Mouse (Mus musculus): ENCODE results near the gene Insl3. TPM values are rescaled to one million over a fixed set of nuclear protein-coding genes. Genes with fewer than 3 reads are reported as not detected.
A peak's percentile ranks its signal among the peaks of the same experiment; 100 is the strongest.

Gene Insl3
- polyA plus RNA-seq, 1 experiment = 52.4 TPM

DNA sequence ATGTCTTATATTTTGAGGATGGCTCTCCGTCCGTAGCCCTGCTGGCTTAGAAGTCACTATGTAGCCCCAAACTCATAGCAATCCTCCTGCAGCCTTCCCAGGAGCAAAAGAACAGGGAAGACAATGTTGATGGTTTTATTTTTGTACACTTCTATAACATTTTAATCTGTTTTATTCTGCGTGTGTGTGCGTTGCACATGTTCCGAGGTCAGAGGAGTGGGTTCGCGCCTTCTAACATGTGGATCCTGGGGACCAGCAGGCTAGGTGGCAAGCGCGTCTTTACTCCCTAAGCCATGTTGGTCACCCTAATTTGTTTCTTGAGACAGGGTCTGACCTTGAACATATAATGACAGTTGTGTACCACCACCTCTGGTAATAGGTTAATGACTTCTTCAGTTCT, 12.2 kb upstream of the Insl3 start:
- Histone ChIP-seq H3K4me1 (ENCODE audit: control insufficient read depth, insufficient read depth, insufficient read length) (peaks cover 15% of the 10 kb centered on the region), H3K36me3 (ENCODE audit: control insufficient read depth, insufficient read depth, low read length) (peaks cover 24% of the 10 kb centered on the region), H3K27ac (ENCODE audit: insufficient read depth, low read length) (peak overlapping the region; percentile 92), H3K27me3 (ENCODE audit: control insufficient read depth, insufficient read depth, low read length) (no peaks in the 10 kb centered on the region), H3K4me3 (ENCODE audit: extremely low read depth, insufficient read depth, insufficient read length) (peak overlapping the region; percentile 97)
- no peak for DNase-seq (ENCODE audit: low read depth in 1 of 2, low spot score in 2 of 2)
- WGBS = 12% methylated on average over 9 of the region's 9 CpGs
- no peak for TF ChIP-seq CTCF (IDR thresholded peaks at IDR 0.05; ENCODE audit: extremely low read depth, insufficient read depth, insufficient read length, insufficient replicate concordance)
- TF ChIP-seq POLR2A (IDR thresholded peaks at IDR 0.05; ENCODE audit: low read depth, low read length) = no peak

DNA sequence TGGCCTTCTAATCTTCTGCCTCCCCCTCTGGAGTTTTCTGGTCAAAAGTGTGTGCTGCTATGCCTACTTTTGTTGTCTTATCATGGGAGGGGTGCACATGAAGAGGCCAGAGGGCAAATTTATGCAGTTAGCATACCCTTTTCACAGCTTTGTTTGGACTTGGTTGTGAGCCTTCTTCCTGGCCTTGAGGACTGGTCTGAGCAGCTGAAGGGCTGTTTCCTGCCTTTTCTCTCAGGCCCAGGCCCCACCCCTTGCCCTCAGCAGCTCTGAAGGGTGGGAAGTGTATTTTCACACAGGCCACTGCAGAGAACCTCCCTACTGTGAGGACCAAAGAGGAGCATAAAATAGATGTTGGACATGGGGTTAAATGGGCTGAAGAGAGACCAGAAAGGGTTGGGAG, 11.5 kb upstream of the Insl3 start:
- TF ChIP-seq CTCF (IDR thresholded peaks at IDR 0.05; ENCODE audit: extremely low read depth, insufficient read depth, insufficient read length, insufficient replicate concordance) (no peak), POLR2A (IDR thresholded peaks at IDR 0.05; ENCODE audit: low read depth, low read length) (0 out of 2 replicates have a peak, but pooled peaks have one; percentile 3)
- H3K27me3 ChIP-seq (ENCODE audit: control insufficient read depth, insufficient read depth, low read length) = no peaks in the 10 kb centered on the region
- 0 out of 2 replicates have a peak overlapping the region, but pooled peaks have one; percentile 13 for H3K4me3 ChIP-seq (ENCODE audit: extremely low read depth, insufficient read depth, insufficient read length)
- DNase-seq (ENCODE audit: low read depth in 1 of 2, low spot score in 2 of 2) = peak in 1 of 2 experiments; percentile 62
- peaks cover 29% of the 10 kb centered on the region for H3K36me3 ChIP-seq (ENCODE audit: control insufficient read depth, insufficient read depth, low read length)
- H3K27ac ChIP-seq (ENCODE audit: insufficient read depth, low read length) = peak overlapping the region; percentile 44
- peaks cover 15% of the 10 kb centered on the region for H3K4me1 ChIP-seq (ENCODE audit: control insufficient read depth, insufficient read depth, insufficient read length)

DNA sequence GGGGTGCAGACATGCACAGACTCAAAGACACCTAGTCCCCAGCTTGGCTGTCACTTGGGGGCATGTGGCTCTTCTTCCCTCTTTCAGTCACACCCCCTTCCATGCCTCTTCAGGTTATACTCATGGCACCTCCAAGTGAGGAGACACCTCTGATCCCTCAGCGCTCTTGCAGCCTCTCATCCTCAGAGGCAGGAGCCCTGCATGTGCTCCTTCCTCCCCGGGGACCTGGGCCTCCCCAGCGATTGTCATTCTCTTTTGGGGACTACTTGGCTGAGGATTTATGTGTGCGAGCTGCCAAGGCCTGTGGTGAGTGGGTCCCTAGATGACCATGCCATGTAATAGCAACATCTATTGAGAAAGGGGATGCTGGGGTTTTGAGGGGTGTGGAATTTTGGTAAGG, 10.8 kb upstream of the Insl3 start:
- WGBS = 68% methylated on average over 4 of the region's 4 CpGs
- no peaks in the 10 kb centered on the region for H3K27me3 ChIP-seq (ENCODE audit: control insufficient read depth, insufficient read depth, low read length)
- no peak for TF ChIP-seq CTCF (IDR thresholded peaks at IDR 0.05; ENCODE audit: extremely low read depth, insufficient read depth, insufficient read length, insufficient replicate concordance)
- TF ChIP-seq POLR2A (IDR thresholded peaks at IDR 0.05; ENCODE audit: low read depth, low read length) = no peak
- peaks cover 33% of the 10 kb centered on the region for H3K36me3 ChIP-seq (ENCODE audit: control insufficient read depth, insufficient read depth, low read length)
- peaks cover 15% of the 10 kb centered on the region for H3K4me1 ChIP-seq (ENCODE audit: control insufficient read depth, insufficient read depth, insufficient read length)
- no peak overlapping the region for H3K27ac ChIP-seq (ENCODE audit: insufficient read depth, low read length)
- no peak overlapping the region for H3K4me3 ChIP-seq (ENCODE audit: extremely low read depth, insufficient read depth, insufficient read length)
- no peak for DNase-seq (ENCODE audit: low read depth in 1 of 2, low spot score in 2 of 2)

DNA sequence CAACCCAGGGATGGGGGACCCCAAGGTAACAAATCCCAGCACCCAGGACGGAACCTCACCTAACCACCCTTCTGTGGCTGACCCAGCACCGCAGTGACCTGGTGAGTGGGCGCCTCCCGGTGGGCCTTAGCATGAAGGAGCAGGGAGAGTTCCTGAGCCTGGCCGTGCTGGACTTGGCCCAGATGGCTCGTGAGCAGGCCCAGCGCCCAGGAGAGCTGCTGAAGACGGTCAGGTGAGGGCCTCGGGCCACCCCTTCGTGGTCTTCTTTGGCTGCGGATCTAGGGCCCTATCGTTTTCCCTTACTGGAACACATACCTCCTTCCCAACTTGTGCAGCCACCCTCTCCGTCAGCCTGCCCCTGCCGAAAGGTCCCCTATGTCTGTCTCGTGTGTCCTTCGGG, 9.9 kb upstream of the Insl3 start:
- TF ChIP-seq CTCF (IDR thresholded peaks at IDR 0.05; ENCODE audit: extremely low read depth, insufficient read depth, insufficient read length, insufficient replicate concordance) = no peak
- TF ChIP-seq POLR2A (IDR thresholded peaks at IDR 0.05; ENCODE audit: low read depth, low read length) = no peak
- Histone ChIP-seq H3K27me3 (ENCODE audit: control insufficient read depth, insufficient read depth, low read length) (no peaks in the 10 kb centered on the region), H3K36me3 (ENCODE audit: control insufficient read depth, insufficient read depth, low read length) (peaks cover 36% of the 10 kb centered on the region), H3K27ac (ENCODE audit: insufficient read depth, low read length) (no peak overlapping the region), H3K4me1 (ENCODE audit: control insufficient read depth, insufficient read depth, insufficient read length) (peaks cover 15% of the 10 kb centered on the region), H3K4me3 (ENCODE audit: extremely low read depth, insufficient read depth, insufficient read length) (no peak overlapping the region)
- 91% methylated on average over 16 of the region's 16 CpGs for WGBS
- no peak for DNase-seq (ENCODE audit: low read depth in 1 of 2, low spot score in 2 of 2)

DNA sequence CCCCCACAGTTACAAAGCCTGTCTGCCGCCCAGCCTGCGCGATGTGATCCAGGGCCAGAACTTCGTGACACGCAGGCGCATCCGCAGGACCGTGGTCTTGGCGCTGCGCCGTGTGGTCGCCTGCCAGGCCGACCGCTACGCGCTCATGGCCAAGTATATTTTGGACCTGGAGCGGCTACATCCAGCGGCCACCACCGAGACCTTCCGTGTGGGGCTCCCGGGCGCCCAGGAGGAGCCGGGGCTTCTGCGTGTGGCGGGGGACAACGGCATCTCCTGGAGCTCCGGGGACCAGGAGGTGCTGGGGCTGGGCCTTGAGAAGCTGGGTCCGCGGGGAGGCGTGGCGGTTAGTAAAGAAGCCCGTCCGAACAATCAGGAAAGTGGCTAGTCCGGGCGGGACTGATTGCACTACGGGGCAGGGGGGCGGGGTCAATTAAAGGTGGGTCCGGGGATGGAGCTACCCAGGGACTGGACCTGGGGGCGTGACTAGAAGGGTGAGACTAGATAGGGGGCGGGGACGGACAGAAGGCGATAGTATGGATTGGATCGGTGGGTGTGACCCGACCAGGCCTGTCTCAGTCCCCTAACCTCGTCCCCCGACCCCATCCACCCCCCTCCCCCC, 9.4 kb upstream of the Insl3 start:
- peaks cover 39% of the 10 kb centered on the region for H3K36me3 ChIP-seq (ENCODE audit: control insufficient read depth, insufficient read depth, low read length)
- no peak for TF ChIP-seq CTCF (IDR thresholded peaks at IDR 0.05; ENCODE audit: extremely low read depth, insufficient read depth, insufficient read length, insufficient replicate concordance)

DNA sequence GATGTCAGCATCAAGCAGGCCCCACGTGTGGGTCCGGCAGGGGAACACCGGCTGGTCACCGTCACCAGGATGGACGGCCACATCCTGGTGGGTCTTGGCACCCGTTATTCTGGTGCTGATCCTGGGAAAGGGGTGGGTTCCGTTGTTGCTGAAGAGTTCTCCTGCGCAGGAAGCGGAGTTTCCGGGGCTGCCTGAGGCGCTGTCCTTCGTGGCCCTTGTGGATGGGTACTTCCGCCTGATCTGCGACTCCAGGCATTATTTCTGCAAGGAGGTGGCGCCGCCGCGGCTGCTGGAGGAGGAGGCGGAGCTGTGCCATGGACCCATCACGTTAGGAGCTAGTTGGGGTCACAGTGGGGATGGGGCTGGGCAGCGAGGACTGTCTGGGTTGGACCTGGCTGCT, 8.5 kb upstream of the Insl3 start:
- no peak overlapping the region for H3K27ac ChIP-seq (ENCODE audit: insufficient read depth, low read length)
- no peak for DNase-seq (ENCODE audit: low read depth in 1 of 2, low spot score in 2 of 2)
- no peaks in the 10 kb centered on the region for H3K27me3 ChIP-seq (ENCODE audit: control insufficient read depth, insufficient read depth, low read length)
- no peak overlapping the region for H3K4me3 ChIP-seq (ENCODE audit: extremely low read depth, insufficient read depth, insufficient read length)
- WGBS = 92% methylated on average over 21 of the region's 21 CpGs
- H3K4me1 ChIP-seq (ENCODE audit: control insufficient read depth, insufficient read depth, insufficient read length) = peaks cover 14% of the 10 kb centered on the region
- TF ChIP-seq POLR2A (IDR thresholded peaks at IDR 0.05; ENCODE audit: low read depth, low read length) = no peak
- no peak for TF ChIP-seq CTCF (IDR thresholded peaks at IDR 0.05; ENCODE audit: extremely low read depth, insufficient read depth, insufficient read length, insufficient replicate concordance)
- H3K36me3 ChIP-seq (ENCODE audit: control insufficient read depth, insufficient read depth, low read length) = peaks cover 41% of the 10 kb centered on the region

More for the DNA sequence above, 9.4 kb upstream of the Insl3 start:
- Histone ChIP-seq H3K27me3 (ENCODE audit: control insufficient read depth, insufficient read depth, low read length) (no peaks in the 10 kb centered on the region), H3K4me3 (ENCODE audit: extremely low read depth, insufficient read depth, insufficient read length) (no peak overlapping the region), H3K27ac (ENCODE audit: insufficient read depth, low read length) (no peak overlapping the region), H3K4me1 (ENCODE audit: control insufficient read depth, insufficient read depth, insufficient read length) (peaks cover 15% of the 10 kb centered on the region)
- 94% methylated on average over 46 of the region's 46 CpGs for WGBS
- DNase-seq (ENCODE audit: low read depth in 1 of 2, low spot score in 2 of 2) = no peak

DNA sequence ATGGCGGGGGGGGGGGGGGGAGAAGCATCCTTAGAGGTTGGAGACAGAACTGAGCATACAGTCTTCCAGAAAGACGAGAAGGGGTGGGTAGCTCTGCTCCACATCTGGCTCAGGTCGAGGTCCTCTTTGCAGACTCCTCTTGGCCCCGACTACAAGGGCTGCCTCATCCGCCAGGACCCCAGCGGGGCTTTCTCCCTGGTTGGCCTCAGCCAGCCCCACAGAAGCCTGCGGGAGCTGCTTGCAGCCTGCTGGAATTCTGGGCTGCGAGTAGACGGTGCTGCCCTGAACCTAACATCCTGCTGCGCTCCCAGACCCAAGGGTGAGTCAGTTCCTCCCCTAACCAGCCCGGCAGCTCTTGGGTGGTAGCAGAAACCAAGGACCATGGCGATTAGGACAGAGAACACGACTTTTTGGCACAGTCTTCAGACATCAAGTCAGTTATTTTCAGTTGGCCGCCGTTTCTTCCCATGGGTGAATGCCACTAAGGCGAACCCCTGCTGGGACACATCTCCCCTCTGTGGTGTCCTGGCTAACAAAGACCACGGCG, 7.6 kb upstream of the Insl3 start:
- 90% methylated on average over 18 of the region's 18 CpGs for WGBS
- no peaks in the 10 kb centered on the region for H3K27me3 ChIP-seq (ENCODE audit: control insufficient read depth, insufficient read depth, low read length)
- TF ChIP-seq CTCF (IDR thresholded peaks at IDR 0.05; ENCODE audit: extremely low read depth, insufficient read depth, insufficient read length, insufficient replicate concordance) (no peak), POLR2A (IDR thresholded peaks at IDR 0.05; ENCODE audit: low read depth, low read length) (no peak)
- H3K4me1 ChIP-seq (ENCODE audit: control insufficient read depth, insufficient read depth, insufficient read length) = peaks cover 10% of the 10 kb centered on the region
- no peak overlapping the region for H3K27ac ChIP-seq (ENCODE audit: insufficient read depth, low read length)
- no peak for DNase-seq (ENCODE audit: low read depth in 1 of 2, low spot score in 2 of 2)
- peaks cover 51% of the 10 kb centered on the region for H3K36me3 ChIP-seq (ENCODE audit: control insufficient read depth, insufficient read depth, low read length)
- no peak overlapping the region for H3K4me3 ChIP-seq (ENCODE audit: extremely low read depth, insufficient read depth, insufficient read length)
